Mouse (Mus musculus): ENCODE measurements around the gene Defb19. TPM values are rescaled to one million over a fixed set of nuclear protein-coding genes. Genes with fewer than 3 reads are reported as not detected.

The Defb19 gene
- polyA plus RNA-seq (2015; fragmentation: Nextera tagmentation; extraction: Ambion mirVana), result not detected in 2 replicates

- no peak within 1 kb of the TSS for H3K4me3 ChIP-seq (replicated peaks)
- 66% methylated on average over 7 of the region's 7 CpGs for WGBS
- H3K36me3 ChIP-seq, result no peaks in the 10 kb centered on the region
- no peak for ATAC-seq (ENCODE audit: insufficient number of reproducible peaks, low FRiP score, low TSS enrichment, low read depth)
- no peak within 1 kb of the TSS for H3K4me2 ChIP-seq (replicated peaks)
- H3K9ac ChIP-seq, result no peak within 1 kb of the TSS
- H3K9me3 ChIP-seq (replicated peaks), result no peaks in the 10 kb centered on the region
- H3K27ac ChIP-seq (replicated peaks), result no peak within 1 kb of the TSS
- H3K27me3 ChIP-seq, result no peaks in the 10 kb centered on the region
- no peaks in the 10 kb centered on the region for H3K4me1 ChIP-seq
These were observed at the start of gene Defb19 for GRCm38 (mm10) chr2:152580107-152580506. Gene Defb19, minus strand, starts transcription at chr2:152580312.

- ATAC-seq (ENCODE audit: insufficient number of reproducible peaks, low FRiP score, low TSS enrichment, low read depth), result no peak
- H3K4me1 ChIP-seq, result peaks cover 13% of the 10 kb centered on the region
- no peak overlapping the region for H3K4me2 ChIP-seq (replicated peaks)
- H3K27ac ChIP-seq (replicated peaks), result no peak overlapping the region
- no peaks in the 10 kb centered on the region for H3K9me3 ChIP-seq (replicated peaks)
- WGBS, result 89% methylated on average over 6 of the region's 6 CpGs
- no peak overlapping the region for H3K4me3 ChIP-seq (replicated peaks)
- H3K36me3 ChIP-seq, result no peaks in the 10 kb centered on the region
- no peak overlapping the region for H3K9ac ChIP-seq
- H3K27me3 ChIP-seq, result peaks cover 41% of the 10 kb centered on the region
These were observed 49.8 kb upstream of the Defb19 start for GRCm38 (mm10) chr2:152629904-152630303.

DNA sequence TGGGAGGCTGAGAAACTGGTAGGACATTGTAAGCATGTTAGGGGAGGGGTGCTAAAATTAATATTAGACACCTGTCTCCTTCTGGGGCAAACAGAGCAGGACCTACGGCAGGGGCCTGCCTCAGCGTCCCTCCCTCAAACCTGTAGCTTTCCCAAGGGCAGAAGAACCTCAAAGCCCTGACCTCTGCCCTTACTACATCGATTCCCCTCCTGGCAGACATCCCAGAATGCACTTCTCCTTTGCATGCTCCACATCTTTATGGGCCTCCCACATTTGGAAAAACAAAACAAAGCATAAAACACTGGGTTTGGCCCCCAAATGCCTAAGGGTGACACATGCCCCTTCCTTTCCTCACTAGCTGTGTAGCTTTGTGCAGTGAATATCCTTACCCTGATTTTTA, 49.1 kb upstream of the Defb19 start:
- Histone ChIP-seq H3K4me2 (replicated peaks) (no peak overlapping the region), H3K4me3 (replicated peaks) (no peak overlapping the region), H3K36me3 (no peaks in the 10 kb centered on the region), H3K9me3 (replicated peaks) (no peaks in the 10 kb centered on the region), H3K4me1 (peaks cover 13% of the 10 kb centered on the region), H3K27ac (replicated peaks) (no peak overlapping the region), H3K27me3 (peaks cover 41% of the 10 kb centered on the region), H3K9ac (no peak overlapping the region)
- ATAC-seq (ENCODE audit: insufficient number of reproducible peaks, low FRiP score, low TSS enrichment, low read depth), result no peak
- WGBS, result 61% methylated on average over 3 of the region's 3 CpGs

DNA sequence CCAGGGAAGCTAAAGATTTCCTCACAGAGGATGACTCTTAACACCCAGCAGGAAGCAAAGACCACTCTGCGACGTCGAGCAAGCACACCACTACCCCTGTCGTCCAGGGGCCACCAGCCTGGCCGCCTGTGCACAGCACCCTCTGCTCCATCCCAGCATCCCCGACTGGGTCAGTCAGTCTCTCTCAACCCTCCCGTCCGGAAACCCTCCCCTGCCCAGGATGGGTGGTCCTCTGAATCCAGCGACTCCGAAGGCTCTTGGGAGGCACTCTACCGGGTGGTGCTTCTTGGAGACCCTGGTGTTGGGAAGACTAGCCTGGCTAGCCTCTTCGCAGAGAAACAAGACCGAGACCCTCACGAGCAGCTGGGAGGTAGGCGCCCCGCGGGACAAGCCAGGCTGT, 48.0 kb upstream of the Defb19 start:
- H3K9me3 ChIP-seq (replicated peaks), result no peaks in the 10 kb centered on the region
- H3K36me3 ChIP-seq, result no peaks in the 10 kb centered on the region
- peak overlapping the region; percentile 88; the same call in 1 of the 2 replicates for H3K4me2 ChIP-seq (replicated peaks)
- H3K9ac ChIP-seq, result no peak overlapping the region
- peaks cover 13% of the 10 kb centered on the region for H3K4me1 ChIP-seq
- H3K27me3 ChIP-seq, result peaks cover 41% of the 10 kb centered on the region
- ATAC-seq (ENCODE audit: insufficient number of reproducible peaks, low FRiP score, low TSS enrichment, low read depth), result no peak
- H3K27ac ChIP-seq (replicated peaks), result no peak overlapping the region
- WGBS, result 41% methylated on average over 17 of the region's 17 CpGs
- H3K4me3 ChIP-seq (replicated peaks), result no peak overlapping the region

- H3K36me3 ChIP-seq, result no peaks in the 10 kb centered on the region
- ATAC-seq (ENCODE audit: insufficient number of reproducible peaks, low FRiP score, low TSS enrichment, low read depth), result peak; percentile 68
- peaks cover 41% of the 10 kb centered on the region for H3K27me3 ChIP-seq
- WGBS, result under 1% methylated on average over 55 of the region's 59 CpGs
- peak within 1 kb of the TSS; percentile 50 for H3K4me3 ChIP-seq (replicated peaks)
- peaks cover 13% of the 10 kb centered on the region for H3K4me1 ChIP-seq
- H3K9ac ChIP-seq, result peak within 1 kb of the TSS; percentile 35
- H3K9me3 ChIP-seq (replicated peaks), result no peaks in the 10 kb centered on the region
- H3K27ac ChIP-seq (replicated peaks), result no peak within 1 kb of the TSS
- H3K4me2 ChIP-seq (replicated peaks), result peak within 1 kb of the TSS; percentile 88
These were observed 46.9 kb upstream of the Defb19 start, which contains the start of gene Rem1 for GRCm38 (mm10) chr2:152626774-152627591. Gene Rem1, plus strand, starts transcription at chr2:152626951.

- peaks cover 41% of the 10 kb centered on the region for H3K27me3 ChIP-seq
- no peak overlapping the region for H3K9ac ChIP-seq
- H3K4me1 ChIP-seq, result peaks cover 19% of the 10 kb centered on the region
- H3K27ac ChIP-seq (replicated peaks), result no peak overlapping the region
- WGBS, result 20% methylated on average over 1 of the region's 1 CpGs
- no peaks in the 10 kb centered on the region for H3K36me3 ChIP-seq
- H3K4me3 ChIP-seq (replicated peaks), result no peak overlapping the region
- H3K4me2 ChIP-seq (replicated peaks), result no peak overlapping the region
- H3K9me3 ChIP-seq (replicated peaks), result no peaks in the 10 kb centered on the region
- ATAC-seq (ENCODE audit: insufficient number of reproducible peaks, low FRiP score, low TSS enrichment, low read depth), result no peak
These were observed 45.1 kb upstream of the Defb19 start for GRCm38 (mm10) chr2:152625256-152625655.

GRCm38 (mm10) chr2:152624566-152624965, 44.5 kb upstream of the Defb19 start:
- no peaks in the 10 kb centered on the region for H3K36me3 ChIP-seq
- no peaks in the 10 kb centered on the region for H3K9me3 ChIP-seq (replicated peaks)
- no peak for ATAC-seq (ENCODE audit: insufficient number of reproducible peaks, low FRiP score, low TSS enrichment, low read depth)
- H3K27ac ChIP-seq (replicated peaks), result no peak overlapping the region
- H3K27me3 ChIP-seq, result peaks cover 40% of the 10 kb centered on the region
- H3K4me2 ChIP-seq (replicated peaks), result no peak overlapping the region
- WGBS, result 83% methylated on average over 2 of the region's 2 CpGs
- H3K4me1 ChIP-seq, result peaks cover 19% of the 10 kb centered on the region
- no peak overlapping the region for H3K9ac ChIP-seq
- H3K4me3 ChIP-seq (replicated peaks), result no peak overlapping the region

DNA sequence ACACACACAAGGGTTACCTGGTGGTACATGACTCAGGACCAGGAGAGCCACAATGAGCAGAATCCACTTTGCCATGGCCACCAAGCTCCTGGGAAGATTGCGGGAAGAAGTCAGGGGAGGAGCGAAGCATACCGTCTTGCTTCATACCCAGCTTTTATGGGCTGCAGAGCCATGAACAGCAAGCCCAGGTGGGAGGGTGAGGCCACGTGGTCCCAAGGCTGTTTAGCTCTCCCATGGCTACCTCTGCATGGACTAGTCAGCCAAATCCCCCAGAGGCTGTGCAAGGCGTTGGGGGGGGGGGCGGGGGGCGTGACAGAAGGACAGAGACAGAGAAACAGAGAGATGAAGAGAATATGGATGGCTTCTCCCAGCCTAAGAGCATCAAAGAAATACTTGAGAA, 42.8 kb upstream of the Defb19 start, which contains the start of gene Defb25:
TSS of gene Defb25 (minus strand) at position 101 of the 400 bp plus-strand sequence.
- no peak for ATAC-seq (ENCODE audit: insufficient number of reproducible peaks, low FRiP score, low TSS enrichment, low read depth)
- Histone ChIP-seq H3K27ac (replicated peaks) (no peak within 1 kb of the TSS), H3K9ac (no peak within 1 kb of the TSS), H3K4me3 (replicated peaks) (no peak within 1 kb of the TSS), H3K4me1 (peaks cover 19% of the 10 kb centered on the region), H3K27me3 (peaks cover 26% of the 10 kb centered on the region), H3K4me2 (replicated peaks) (no peak within 1 kb of the TSS), H3K9me3 (replicated peaks) (no peaks in the 10 kb centered on the region), H3K36me3 (no peaks in the 10 kb centered on the region)
- 72% methylated on average over 7 of the region's 7 CpGs for WGBS

DNA sequence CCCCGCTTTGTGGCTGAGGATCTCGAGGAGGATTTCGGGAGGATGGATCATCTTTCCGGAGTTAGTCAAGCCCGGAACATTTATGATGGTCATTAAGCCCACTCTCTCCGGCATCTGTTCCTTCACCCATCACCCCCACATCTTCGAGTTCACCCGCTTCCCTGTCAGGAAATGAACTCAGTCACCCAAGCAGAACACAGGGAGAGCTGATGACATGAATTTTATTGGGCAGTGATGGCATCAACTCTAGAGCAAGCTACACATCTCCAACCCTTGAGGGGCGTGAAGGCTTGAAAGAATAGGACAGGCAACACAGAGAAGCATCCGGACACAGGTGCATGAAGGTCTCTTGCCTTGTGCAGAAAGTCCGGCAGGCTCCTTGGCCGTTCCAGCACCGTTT, 42.0 kb upstream of the Defb19 start:
- ATAC-seq (ENCODE audit: insufficient number of reproducible peaks, low FRiP score, low TSS enrichment, low read depth), result no peak
- no peak overlapping the region for H3K4me2 ChIP-seq (replicated peaks)
- 83% methylated on average over 13 of the region's 13 CpGs for WGBS
- H3K36me3 ChIP-seq, result no peaks in the 10 kb centered on the region
- peaks cover 14% of the 10 kb centered on the region for H3K4me1 ChIP-seq
- H3K27ac ChIP-seq (replicated peaks), result no peak overlapping the region
- H3K9ac ChIP-seq, result no peak overlapping the region
- H3K4me3 ChIP-seq (replicated peaks), result no peak overlapping the region
- H3K9me3 ChIP-seq (replicated peaks), result no peaks in the 10 kb centered on the region
- H3K27me3 ChIP-seq, result peaks cover 19% of the 10 kb centered on the region

GRCm38 (mm10) chr2:152620367-152621134, 40.4 kb upstream of the Defb19 start:
- Histone ChIP-seq H3K36me3 (no peaks in the 10 kb centered on the region), H3K9me3 (replicated peaks) (no peaks in the 10 kb centered on the region), H3K4me2 (replicated peaks) (no peak overlapping the region), H3K4me1 (0 out of 2 replicates have a peak, but pooled peaks cover 6% of the 10 kb centered on the region), H3K27me3 (peaks cover 4% of the 10 kb centered on the region; the same call in 1 of the 2 replicates), H3K9ac (no peak overlapping the region), H3K4me3 (replicated peaks) (no peak overlapping the region), H3K27ac (replicated peaks) (no peak overlapping the region)
- 48% methylated on average over 9 of the region's 9 CpGs for WGBS
- ATAC-seq (ENCODE audit: insufficient number of reproducible peaks, low FRiP score, low TSS enrichment, low read depth), result no peak

DNA sequence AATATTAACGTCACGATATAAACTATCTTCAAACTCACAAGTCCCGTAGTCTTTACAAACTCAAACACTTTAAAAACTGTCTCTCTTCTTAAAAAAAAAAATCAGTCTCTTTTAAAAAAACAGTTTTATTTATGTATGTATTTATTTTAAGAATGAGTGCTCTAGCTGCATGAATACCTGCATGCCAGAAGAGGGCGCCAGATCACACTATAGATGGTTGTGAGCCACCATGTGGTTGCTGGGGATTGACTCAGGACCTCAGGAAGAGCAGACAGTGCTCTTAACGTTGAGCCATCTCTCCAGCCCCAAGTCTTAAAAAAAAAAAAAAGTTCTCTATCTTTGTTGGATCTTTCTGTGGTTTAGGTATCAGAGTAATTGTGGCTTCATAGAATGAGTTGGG, 37.3 kb upstream of the Defb19 start:
- Histone ChIP-seq H3K4me3 (replicated peaks) (no peak overlapping the region), H3K4me2 (replicated peaks) (no peak overlapping the region), H3K27ac (replicated peaks) (no peak overlapping the region), H3K9ac (no peak overlapping the region), H3K9me3 (replicated peaks) (no peaks in the 10 kb centered on the region), H3K4me1 (0 out of 2 replicates have a peak, but pooled peaks cover 6% of the 10 kb centered on the region), H3K27me3 (no peaks in the 10 kb centered on the region), H3K36me3 (no peaks in the 10 kb centered on the region)
- WGBS, result 60% methylated on average over 5 of the region's 5 CpGs
- no peak for ATAC-seq (ENCODE audit: insufficient number of reproducible peaks, low FRiP score, low TSS enrichment, low read depth)
